30 mouse cellular contexts compared by ENCODE assay signal in the genomic region with DNA sequence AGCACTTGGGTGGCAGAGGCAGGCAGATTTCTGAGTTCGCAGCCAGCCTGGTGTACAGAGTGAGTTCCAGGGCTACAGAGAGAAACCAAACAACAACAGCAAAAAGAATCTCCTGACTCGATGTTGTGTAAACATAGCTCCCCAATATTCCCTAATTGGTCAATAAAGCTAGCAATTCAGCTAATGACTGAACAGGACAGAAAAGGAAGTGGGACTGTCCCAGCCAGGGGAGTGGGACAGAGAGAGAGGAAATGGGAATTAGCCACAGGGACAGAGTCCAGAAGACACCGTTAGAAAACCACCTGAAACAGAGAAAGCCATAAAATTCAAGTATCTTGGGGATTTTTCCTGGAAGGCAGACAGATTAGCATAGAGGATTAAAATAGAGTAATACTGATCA. TPM values are rescaled to one million over a fixed set of nuclear protein-coding genes. Genes with fewer than 3 reads are reported as not detected.
"Had no signal": no experiment of that assay in that cellular context is flagged by ENCODE, and none has a peak within 500 bp of the region (broad histone marks: within the 10 kb centered on the region; RNA-seq: fewer than 3 reads in every experiment).

No protein-coding gene starts in this region.

- H3K27ac ChIP-seq: left cerebral cortex, adult 2 months; limb, embryonic 10.5 days; limb, embryonic 12.5 days; limb, embryonic 13.5 days; limb, embryonic 15.5 days; liver, embryonic 12.5 days; liver, embryonic 13.5 days; liver, embryonic 14.5 days; liver, embryonic 15.5 days; lung, embryonic 15.5 days; macrophage; midbrain, embryonic 10.5 days; midbrain, embryonic 12.5 days; midbrain, embryonic 13.5 days; midbrain, embryonic 15.5 days had no signal

- H3K4me1 ChIP-seq: limb, embryonic 10.5 days; liver, embryonic 12.5 days; liver, embryonic 13.5 days; liver, embryonic 15.5 days; lung, embryonic 15.5 days; midbrain, embryonic 10.5 days; midbrain, embryonic 12.5 days; midbrain, embryonic 15.5 days had no signal

- DNase-seq: left cerebral cortex, postnatal 4 days; lung, adult 2 months; midbrain, embryonic 14.5 days had no signal

- H3K4me3 ChIP-seq: left cerebral cortex, adult 2 months; limb, embryonic 10.5 days; limb, embryonic 12.5 days; limb, embryonic 13.5 days; limb, embryonic 15.5 days; liver, embryonic 12.5 days; liver, embryonic 13.5 days; liver, embryonic 15.5 days; lung, embryonic 15.5 days; megakaryocyte, embryonic 14.5 days; midbrain, embryonic 10.5 days; midbrain, embryonic 12.5 days; midbrain, embryonic 13.5 days; midbrain, embryonic 15.5 days; myocyte had no signal

- H3K36me3 ChIP-seq: limb, embryonic 10.5 days; limb, embryonic 12.5 days; limb, embryonic 13.5 days; limb, embryonic 15.5 days; liver, embryonic 12.5 days; liver, embryonic 13.5 days; liver, embryonic 15.5 days; lung, embryonic 15.5 days; midbrain, embryonic 10.5 days; midbrain, embryonic 12.5 days; midbrain, embryonic 13.5 days; midbrain, embryonic 15.5 days had no signal

- H3K9me3 ChIP-seq: limb, embryonic 10.5 days; limb, embryonic 12.5 days; limb, embryonic 13.5 days; limb, embryonic 15.5 days; liver, embryonic 12.5 days; liver, embryonic 13.5 days; liver, embryonic 15.5 days; lung, embryonic 15.5 days; megakaryocyte, embryonic 14.5 days; midbrain, embryonic 10.5 days; midbrain, embryonic 12.5 days; midbrain, embryonic 13.5 days; midbrain, embryonic 15.5 days had no signal

- ATAC-seq: liver, embryonic 12.5 days; liver, postnatal 0 days; midbrain, embryonic 13.5 days; midbrain, embryonic 15.5 days; midbrain, embryonic 16.5 days had no signal

- H3K27me3 ChIP-seq: limb, embryonic 12.5 days; limb, embryonic 13.5 days; limb, embryonic 15.5 days; liver, embryonic 12.5 days; liver, embryonic 13.5 days; liver, embryonic 15.5 days; lung, embryonic 15.5 days; midbrain, embryonic 15.5 days had no signal

RNA-seq across cellular contexts. Expression of a gene that starts 18.0 kb away (rescaled TPM):
- total RNA-seq: megakaryocyte, adult 5-6 weeks; megakaryocyte-erythroid progenitor cell, adult 5-6 weeks; monocyte, adult 5-6 weeks had no signal
- polyA plus RNA-seq: liver, adult 2 months; liver, embryonic 11.5 days; liver, embryonic 12.5 days; liver, embryonic 13.5 days; liver, embryonic 14.5 days; liver, embryonic 15.5 days; liver, embryonic 16.5 days; liver, postnatal 0 days; lung, embryonic 16.5 days; macrophage; midbrain, embryonic 11.5 days; midbrain, embryonic 12.5 days had no signal
